Mouse (Mus musculus) cortical plate, adult 2 months (tissue): ENCODE data around the gene Magi1.

ENCODE experiments used
- CTCF ChIP-seq: fragments of 200-500 bp; IDR thresholded peaks from 2 replicates; pipeline ENCODE4 v1.5.1; 2011; ENCODE audit warnings: mild to moderate bottlenecking, control low read depth, low read length; ENCODE audit not compliant: insufficient read depth; ENCODE audit errors: extremely low read depth
- POLR2A ChIP-seq: fragments of 200-500 bp; IDR thresholded peaks from 2 replicates; pipeline ENCODE4 v1.6.1; 2011; ENCODE audit warnings: mild to moderate bottlenecking, low read length, control low read depth; ENCODE audit not compliant: insufficient read depth; ENCODE audit errors: extremely low read depth

GRCm38 (mm10) chr6:94199696-94200095 is 84.0 kb downstream of the Magi1 start:
- TF ChIP-seq CTCF, result no peak
- TF ChIP-seq POLR2A, result no peak
